Mouse (Mus musculus) limb, embryonic 15.5 days (tissue): ENCODE data around the gene Txk. TPM values are rescaled to one million over a fixed set of nuclear protein-coding genes. Genes with fewer than 3 reads are reported as not detected.

Experiments used
- ATAC-seq: fragments of 200-750 bp; cut with Nextera tagmentation; 2 replicates; pipeline ENCODE4 v1.8.0; 2017; ENCODE audit warnings: low read depth, moderate TSS enrichment; ENCODE audit not compliant: insufficient number of reproducible peaks, low FRiP score, low TSS enrichment
- H3K27ac ChIP-seq: fragments of 300-500 bp; sonication (generic); 2 replicates; pipeline ENCODE4 v1.5.1; 2015; ENCODE audit warnings: moderate library complexity, mild to moderate bottlenecking, inconsistent platforms
- H3K27me3 ChIP-seq: fragments of 300-500 bp; sonication (generic); 2 replicates; pipeline ENCODE4 v1.6.1; 2015; ENCODE audit warnings: inconsistent platforms
- H3K36me3 ChIP-seq: fragments of 300-500 bp; sonication (generic); 2 replicates; pipeline ENCODE4 v1.6.1; 2015; ENCODE audit warnings: inconsistent platforms
- H3K4me1 ChIP-seq: fragments of 300-500 bp; sonication (generic); 2 replicates; pipeline ENCODE4 v1.6.1; 2015; ENCODE audit warnings: inconsistent platforms
- H3K4me2 ChIP-seq: fragments of 300-500 bp; sonication (generic); 2 replicates; pipeline ENCODE4 v1.6.1; 2015; ENCODE audit warnings: mild to moderate bottlenecking, inconsistent platforms
- H3K4me3 ChIP-seq: fragments of 300-500 bp; sonication (generic); 2 replicates; pipeline ENCODE4 v1.5.1; 2015; ENCODE audit warnings: mild to moderate bottlenecking, inconsistent platforms
- H3K9ac ChIP-seq: fragments of 300-500 bp; sonication (generic); 2 replicates; pipeline ENCODE4 v1.6.1; 2015; ENCODE audit warnings: inconsistent platforms
- H3K9me3 ChIP-seq: fragments of 300-500 bp; sonication (generic); 2 replicates; pipeline ENCODE4 v1.6.1; 2016; ENCODE audit warnings: inconsistent platforms
- WGBS: fragments of 180-500 bp; shearing (Covaris S2); methylation state at CpG from one replicate; pipeline ENCODE4 v1.1.7; 2015; 5-methylcytosine and 5-hydroxymethylcytosine counted together
- polyA plus RNA-seq: library from polyadenylated mRNA; unstranded; fragments of >200 nt; fragmentation: Nextera tagmentation; extraction: Ambion mirVana; gene quantifications from 2 replicates; pipeline ENCODE4 v1.2.1, GENCODE M21; 2015

Gene Txk
- polyA plus RNA-seq, 1 experiment from 2014 or later: 0.20 TPM

GRCm38 (mm10) chr5:72769841-72770240 is 17.3 kb upstream of the Txk start:
- no peak overlapping the region for H3K4me3 ChIP-seq
- H3K4me2 ChIP-seq: no peak overlapping the region
- no peak for ATAC-seq
- 58% methylated on average over 6 of the region's 6 CpGs for WGBS
- no peak overlapping the region for H3K9ac ChIP-seq
- H3K4me1 ChIP-seq: peaks cover 3% of the 10 kb centered on the region; the same call in 1 of the 2 replicates
- no peaks in the 10 kb centered on the region for H3K9me3 ChIP-seq
- H3K27me3 ChIP-seq: no peaks in the 10 kb centered on the region
- no peaks in the 10 kb centered on the region for H3K36me3 ChIP-seq
- no peak overlapping the region for H3K27ac ChIP-seq

GRCm38 (mm10) chr5:72763546-72763945 is 11.0 kb upstream of the Txk start:
- no peak for ATAC-seq
- H3K4me2 ChIP-seq: no peak overlapping the region
- WGBS: 91% methylated on average over 5 of the region's 5 CpGs

GRCm38 (mm10) chr5:72763025-72763424 is 10.4 kb upstream of the Txk start:
- no peak for ATAC-seq
- no peak overlapping the region for H3K4me3 ChIP-seq
- H3K9me3 ChIP-seq: no peaks in the 10 kb centered on the region
- H3K9ac ChIP-seq: no peak overlapping the region
- H3K27me3 ChIP-seq: no peaks in the 10 kb centered on the region
- no peaks in the 10 kb centered on the region for H3K4me1 ChIP-seq
- 78% methylated on average over 3 of the region's 3 CpGs for WGBS
- H3K4me2 ChIP-seq: no peak overlapping the region
- no peak overlapping the region for H3K27ac ChIP-seq
- no peaks in the 10 kb centered on the region for H3K36me3 ChIP-seq

More at GRCm38 (mm10) chr5:72763546-72763945, 11.0 kb upstream of the Txk start:
- Histone ChIP-seq H3K27ac (no peak overlapping the region), H3K27me3 (no peaks in the 10 kb centered on the region), H3K36me3 (no peaks in the 10 kb centered on the region), H3K4me3 (no peak overlapping the region), H3K9me3 (no peaks in the 10 kb centered on the region), H3K9ac (no peak overlapping the region), H3K4me1 (no peaks in the 10 kb centered on the region)

- 74% methylated on average over 5 of the region's 5 CpGs for WGBS
- Histone ChIP-seq H3K4me1 (no peaks in the 10 kb centered on the region), H3K4me2 (no peak overlapping the region), H3K4me3 (no peak overlapping the region), H3K36me3 (no peaks in the 10 kb centered on the region), H3K9ac (no peak overlapping the region), H3K27ac (no peak overlapping the region), H3K9me3 (no peaks in the 10 kb centered on the region), H3K27me3 (no peaks in the 10 kb centered on the region)
- ATAC-seq: no peak
Observed at GRCm38 (mm10) chr5:72761758-72762157, 9.2 kb upstream of the Txk start.

- Histone ChIP-seq H3K36me3 (no peaks in the 10 kb centered on the region), H3K4me2 (no peak overlapping the region), H3K4me1 (no peaks in the 10 kb centered on the region), H3K27me3 (no peaks in the 10 kb centered on the region), H3K27ac (no peak overlapping the region), H3K9ac (no peak overlapping the region), H3K4me3 (no peak overlapping the region), H3K9me3 (no peaks in the 10 kb centered on the region)
- WGBS: 50% methylated on average over 5 of the region's 5 CpGs
- ATAC-seq: no peak
Observed at GRCm38 (mm10) chr5:72761237-72761636, 8.7 kb upstream of the Txk start.

- no peak overlapping the region for H3K27ac ChIP-seq
- H3K36me3 ChIP-seq: no peaks in the 10 kb centered on the region
- no peaks in the 10 kb centered on the region for H3K4me1 ChIP-seq
- H3K9ac ChIP-seq: no peak overlapping the region
- H3K27me3 ChIP-seq: no peaks in the 10 kb centered on the region
- H3K9me3 ChIP-seq: no peaks in the 10 kb centered on the region
- no peak overlapping the region for H3K4me2 ChIP-seq
- H3K4me3 ChIP-seq: no peak overlapping the region
- WGBS: 66% methylated on average over 13 of the region's 13 CpGs
- no peak for ATAC-seq
Observed at GRCm38 (mm10) chr5:72758925-72759924, 6.6 kb upstream of the Txk start.

GRCm38 (mm10) chr5:72757155-72757773 is 4.7 kb upstream of the Txk start:
- no peaks in the 10 kb centered on the region for H3K36me3 ChIP-seq
- H3K4me2 ChIP-seq: no peak overlapping the region
- no peaks in the 10 kb centered on the region for H3K9me3 ChIP-seq
- 65% methylated on average over 18 of the region's 18 CpGs for WGBS
- no peaks in the 10 kb centered on the region for H3K4me1 ChIP-seq
- H3K27ac ChIP-seq: no peak overlapping the region
- H3K4me3 ChIP-seq: no peak overlapping the region
- no peaks in the 10 kb centered on the region for H3K27me3 ChIP-seq
- no peak overlapping the region for H3K9ac ChIP-seq
- ATAC-seq: no peak

- 87% methylated on average over 8 of the region's 8 CpGs for WGBS
- H3K9ac ChIP-seq: no peak overlapping the region
- no peak overlapping the region for H3K4me3 ChIP-seq
- no peak overlapping the region for H3K4me2 ChIP-seq
- H3K27me3 ChIP-seq: no peaks in the 10 kb centered on the region
- no peaks in the 10 kb centered on the region for H3K4me1 ChIP-seq
- no peak overlapping the region for H3K27ac ChIP-seq
- no peak for ATAC-seq
- H3K36me3 ChIP-seq: no peaks in the 10 kb centered on the region
- H3K9me3 ChIP-seq: no peaks in the 10 kb centered on the region
Observed at GRCm38 (mm10) chr5:72755941-72756340, 3.4 kb upstream of the Txk start.

- no peaks in the 10 kb centered on the region for H3K4me1 ChIP-seq
- no peak overlapping the region for H3K4me3 ChIP-seq
- ATAC-seq: no peak
- no peak overlapping the region for H3K4me2 ChIP-seq
- H3K9ac ChIP-seq: no peak overlapping the region
- no peak overlapping the region for H3K27ac ChIP-seq
- WGBS: 85% methylated on average over 2 of the region's 2 CpGs
- H3K27me3 ChIP-seq: no peaks in the 10 kb centered on the region
- H3K9me3 ChIP-seq: no peaks in the 10 kb centered on the region
- H3K36me3 ChIP-seq: no peaks in the 10 kb centered on the region
Observed at GRCm38 (mm10) chr5:72755035-72755434, 2.5 kb upstream of the Txk start.

- Histone ChIP-seq H3K27me3 (no peaks in the 10 kb centered on the region), H3K4me2 (no peak overlapping the region), H3K4me1 (no peaks in the 10 kb centered on the region), H3K27ac (no peak overlapping the region), H3K36me3 (no peaks in the 10 kb centered on the region), H3K9me3 (no peaks in the 10 kb centered on the region), H3K9ac (no peak overlapping the region), H3K4me3 (no peak overlapping the region)
- ATAC-seq: no peak
- WGBS: 76% methylated on average over 7 of the region's 7 CpGs
Observed at GRCm38 (mm10) chr5:72751056-72751758, 1.4 kb downstream of the Txk start.

- Histone ChIP-seq H3K9me3 (no peaks in the 10 kb centered on the region), H3K36me3 (no peaks in the 10 kb centered on the region), H3K27me3 (no peaks in the 10 kb centered on the region), H3K4me1 (no peaks in the 10 kb centered on the region), H3K4me2 (no peak overlapping the region), H3K9ac (no peak overlapping the region), H3K4me3 (no peak overlapping the region), H3K27ac (no peak overlapping the region)
- no peak for ATAC-seq
- WGBS: 75% methylated on average over 5 of the region's 5 CpGs
Observed at GRCm38 (mm10) chr5:72750226-72750625, 2.4 kb downstream of the Txk start.
